Mouse (Mus musculus) mouse trophoblast stem cell (cell line): ENCODE data around the gene Cnn3.

ENCODE experiments used
- in situ Hi-C, 2 experiments: fragments of 300-500 bp; cut with MseI, MboI; formaldehyde crosslinking; loops; 2 replicates in 1 of 2; 3 replicates in 1 of 2; pipeline ENCODE4 v1.15.1; 2025

Cnn3 gene

DNA sequence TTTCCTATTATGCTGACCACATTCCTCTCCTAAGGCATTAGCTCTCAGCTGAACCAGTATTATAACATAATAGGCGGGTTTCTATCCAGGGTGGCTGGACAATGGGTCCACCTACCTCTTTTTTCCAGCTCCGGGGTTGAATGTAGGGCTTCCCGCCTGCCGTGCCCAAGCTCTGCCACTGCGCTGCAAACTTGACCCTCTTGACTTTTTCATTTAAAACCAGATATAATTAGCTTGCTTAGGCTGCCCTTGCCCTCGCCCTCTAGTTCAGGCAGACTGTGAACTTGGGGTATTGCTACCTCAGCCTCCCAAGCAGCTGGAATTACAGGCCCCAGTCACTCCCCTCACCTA lies 8.1 kb upstream of the Cnn3 start:
- in situ Hi-C loops, result no loop called here

DNA sequence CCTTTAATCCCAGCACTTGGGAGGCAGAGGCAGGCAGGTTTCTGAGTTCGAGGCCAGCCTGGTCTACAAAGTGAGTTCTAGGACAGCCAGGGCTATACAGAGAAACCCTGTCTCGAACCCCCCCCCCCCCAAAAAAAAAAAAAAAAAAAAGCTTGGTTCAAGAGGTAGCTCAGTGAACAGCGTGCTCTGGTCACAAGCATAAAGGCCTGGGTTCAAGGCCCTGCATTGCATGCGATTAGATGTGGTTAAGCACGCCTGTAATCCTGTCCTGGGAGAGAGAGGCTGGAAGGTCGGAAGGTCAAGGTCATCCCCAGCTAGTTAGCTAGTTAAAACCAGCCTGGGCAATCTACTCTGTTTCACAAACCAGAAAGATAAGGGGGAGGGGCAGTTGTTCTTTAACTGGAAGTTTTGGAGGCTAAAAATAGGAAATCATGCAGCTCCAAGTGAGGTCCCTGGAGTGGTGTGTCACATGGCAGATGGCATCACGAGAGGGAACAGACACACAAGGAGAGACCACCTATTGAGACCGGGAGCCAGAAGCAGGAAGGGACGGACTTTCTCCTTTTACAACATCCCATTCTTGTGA lies 7.4 kb upstream of the Cnn3 start:
- in situ Hi-C loops, result no loop called here

DNA sequence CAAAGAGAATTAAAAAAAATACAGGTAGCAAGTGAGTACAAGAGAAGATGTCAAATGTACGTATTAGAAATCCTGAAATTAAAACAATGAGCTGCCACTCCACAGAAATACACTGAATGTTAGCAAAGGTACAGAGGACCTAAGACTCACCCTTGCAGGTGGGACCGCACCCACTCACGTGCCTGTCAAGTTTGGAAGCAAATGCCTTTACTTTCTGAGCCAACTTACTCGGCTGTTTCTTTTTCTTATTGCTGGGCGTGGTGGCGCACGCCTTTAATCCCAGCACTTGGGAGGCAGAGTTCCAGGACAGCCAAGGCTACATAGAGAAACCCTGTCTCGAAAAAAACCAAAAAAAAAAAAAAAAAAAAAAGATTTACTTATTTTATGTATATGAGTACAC lies 3.9 kb upstream of the Cnn3 start:
- in situ Hi-C loops, result no loop called here

DNA sequence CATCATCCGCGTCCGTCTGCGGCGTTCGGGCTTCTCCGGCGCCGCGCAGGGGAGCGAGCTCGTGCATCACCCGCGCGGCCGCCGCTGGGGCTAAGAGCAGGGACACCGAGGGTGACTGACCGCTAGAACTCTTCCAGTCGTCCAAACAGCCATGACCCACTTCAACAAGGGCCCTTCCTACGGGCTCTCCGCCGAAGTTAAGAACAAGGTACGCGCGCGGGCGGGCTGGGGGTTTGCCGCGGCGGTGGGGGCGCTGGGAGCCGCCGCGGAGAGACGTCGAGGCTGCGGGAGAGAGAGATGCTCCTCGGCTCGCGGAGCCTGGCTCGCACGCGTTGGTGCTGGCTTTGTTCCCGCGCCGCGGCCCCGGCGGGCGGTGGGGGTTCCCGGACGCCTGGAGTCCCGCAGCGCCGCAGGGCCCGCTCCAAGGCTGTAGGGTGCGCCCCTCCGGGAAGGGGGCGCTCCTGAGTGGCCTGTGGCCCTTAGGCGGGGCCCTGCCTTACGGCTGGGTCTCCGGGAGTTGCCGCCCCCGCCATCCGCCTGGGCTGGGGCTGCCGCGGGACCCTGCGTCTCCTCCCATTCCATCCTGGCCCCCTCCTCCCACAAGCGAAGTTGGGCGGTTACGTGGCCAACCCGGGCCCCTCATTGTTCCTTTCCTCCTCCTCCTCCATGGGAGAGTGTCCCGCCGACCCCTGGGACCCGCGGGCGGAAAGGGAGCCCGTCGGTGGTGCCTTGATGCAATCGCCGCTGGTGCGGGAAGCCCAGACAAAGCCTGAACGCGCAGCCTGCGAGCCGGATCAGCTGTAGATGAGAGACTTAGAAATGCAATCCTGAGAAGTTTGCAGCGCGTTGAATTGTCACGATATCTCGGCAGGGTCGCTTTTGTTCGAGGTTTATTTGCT lies 573 bp downstream of the Cnn3 start:
- in situ Hi-C loops, result no loop called here

DNA sequence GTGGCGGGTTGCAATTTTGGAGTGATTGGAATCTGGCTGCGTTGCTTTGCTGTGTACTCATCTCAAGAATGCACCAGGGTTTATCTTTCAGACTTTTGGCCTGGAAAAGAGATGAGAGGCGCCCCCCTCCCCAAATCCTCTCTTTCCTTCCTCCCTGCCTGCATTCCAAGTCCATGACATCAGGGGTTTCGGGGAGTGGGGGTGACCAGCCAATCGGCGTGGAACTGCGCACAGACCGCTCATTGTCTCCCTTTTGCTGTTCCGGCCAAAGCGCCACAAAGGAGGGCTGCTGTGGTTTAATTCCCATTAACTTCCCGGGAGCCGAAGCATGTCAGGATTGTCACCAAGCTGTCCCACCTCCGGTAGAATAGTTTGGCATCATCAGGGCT lies 1.2 kb downstream of the Cnn3 start:
- in situ Hi-C loops, result no loop called here

DNA sequence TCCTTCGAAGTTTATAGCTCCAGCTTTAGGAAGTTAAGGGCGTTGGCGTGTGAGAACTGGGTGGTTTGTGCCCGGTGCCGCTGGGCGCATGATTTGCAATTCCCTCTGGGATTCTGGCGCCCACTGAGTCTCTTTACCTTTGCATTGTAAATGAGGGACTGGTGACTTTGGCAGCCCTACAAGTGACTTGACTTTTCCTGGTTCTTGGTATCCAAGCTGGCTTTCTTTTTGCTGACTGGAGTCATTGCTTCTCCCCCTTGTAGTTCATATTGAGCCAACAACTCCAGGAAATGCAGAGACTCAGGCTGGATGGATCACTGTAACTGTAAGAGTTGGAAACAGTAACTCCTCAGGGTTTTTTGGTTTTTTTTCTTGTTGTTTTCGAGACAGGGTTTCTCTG lies 1.9 kb downstream of the Cnn3 start:
- in situ Hi-C loops, result no loop called here

DNA sequence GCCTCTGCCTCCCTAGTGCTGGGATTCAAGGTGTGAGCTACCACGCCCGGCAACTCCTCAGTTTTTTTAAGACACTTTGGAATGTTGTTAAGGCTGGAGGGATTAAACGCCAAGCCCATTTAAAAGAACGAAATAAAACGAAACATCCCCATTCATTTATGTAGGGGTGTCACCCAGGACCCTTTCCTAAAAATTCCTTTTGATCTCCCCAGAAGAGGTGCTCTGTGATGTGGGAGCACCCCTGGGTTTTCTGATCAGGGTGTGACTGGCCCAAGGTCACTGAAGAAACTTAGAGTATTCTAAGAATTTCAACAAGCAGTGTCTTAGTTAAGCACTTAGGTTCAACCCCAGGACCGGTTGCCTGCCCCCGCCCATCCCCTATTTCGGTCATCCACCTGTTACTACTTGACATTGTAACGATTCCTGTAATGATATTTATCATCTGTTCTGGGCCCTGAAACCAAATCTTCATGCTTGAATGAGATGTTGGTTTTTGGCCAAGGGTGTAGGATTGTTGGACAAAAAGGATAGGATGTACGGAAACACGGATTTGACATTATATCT lies 2.5 kb downstream of the Cnn3 start:
- in situ Hi-C loops, result no loop called here

DNA sequence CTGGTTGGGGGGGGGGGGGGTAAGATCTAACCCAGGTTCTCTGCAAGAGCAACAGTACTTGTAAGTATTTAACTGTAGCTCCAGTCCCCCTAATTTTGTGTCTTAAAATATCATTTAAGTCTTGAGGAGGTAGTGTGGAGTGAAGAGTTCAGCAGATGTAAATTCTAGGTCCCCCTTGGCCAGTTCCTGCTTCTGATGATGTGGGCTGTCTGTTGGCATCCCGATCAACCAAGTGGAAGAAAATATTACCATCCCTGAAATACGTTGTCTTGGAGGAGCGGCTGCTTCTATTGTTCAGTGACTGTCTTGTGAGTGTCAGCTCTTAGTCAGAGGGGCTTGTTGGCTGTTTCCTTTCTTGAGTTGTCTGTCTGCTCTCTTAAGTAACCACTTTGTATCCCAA lies 3.2 kb downstream of the Cnn3 start:
- in situ Hi-C loops, result no loop called here

DNA sequence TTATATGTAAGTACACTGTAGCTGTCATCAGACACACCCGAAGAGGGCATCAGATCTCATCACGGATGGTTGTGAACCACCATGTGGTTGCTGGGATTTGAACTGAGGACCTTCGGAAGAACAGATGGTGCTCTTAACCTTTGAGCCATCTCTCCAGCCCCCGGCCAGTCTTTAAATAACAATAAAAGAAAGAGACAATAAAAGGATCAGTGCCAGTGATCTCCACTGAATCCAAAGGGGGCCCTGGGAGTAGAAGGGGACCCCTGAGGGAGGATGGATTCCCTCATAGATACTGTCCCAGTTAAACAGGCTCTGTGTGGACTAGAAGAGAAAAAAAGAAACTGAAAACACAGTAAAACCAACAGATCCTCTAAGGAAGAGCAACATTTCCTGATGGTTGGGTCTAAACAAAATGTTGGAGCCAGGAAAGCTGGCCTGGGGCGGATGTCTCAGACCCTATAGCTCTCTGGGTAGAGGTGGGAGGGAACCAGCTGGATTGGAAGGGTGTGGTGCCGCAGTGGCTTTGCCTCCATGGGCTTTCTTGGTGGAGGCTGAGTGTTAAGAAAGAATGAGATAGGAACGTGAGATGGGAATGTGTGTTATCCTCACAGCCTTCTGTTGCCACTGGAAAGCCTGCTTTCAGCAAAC lies 4.1 kb downstream of the Cnn3 start:
- in situ Hi-C loops, result no loop called here

DNA sequence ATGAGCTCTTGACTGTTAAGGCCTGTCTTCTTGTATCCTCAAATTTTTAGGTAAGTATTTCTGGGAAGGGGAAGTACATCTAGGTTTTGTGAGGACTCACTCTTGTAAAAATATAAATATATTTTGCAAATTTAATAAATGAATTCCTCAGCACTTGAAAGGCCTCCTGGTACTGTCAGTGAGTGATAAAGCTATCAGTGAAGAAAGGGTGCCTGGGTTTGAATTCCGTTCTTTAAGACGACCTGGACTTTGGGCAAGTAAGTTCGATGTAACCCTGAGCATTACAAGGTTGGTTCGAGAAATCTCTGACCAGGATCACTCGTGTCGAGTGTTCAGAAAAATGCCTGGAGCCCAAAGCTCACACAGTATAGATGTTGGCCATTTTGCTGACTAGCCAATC lies 7.1 kb downstream of the Cnn3 start:
- in situ Hi-C loops, result no loop called here

DNA sequence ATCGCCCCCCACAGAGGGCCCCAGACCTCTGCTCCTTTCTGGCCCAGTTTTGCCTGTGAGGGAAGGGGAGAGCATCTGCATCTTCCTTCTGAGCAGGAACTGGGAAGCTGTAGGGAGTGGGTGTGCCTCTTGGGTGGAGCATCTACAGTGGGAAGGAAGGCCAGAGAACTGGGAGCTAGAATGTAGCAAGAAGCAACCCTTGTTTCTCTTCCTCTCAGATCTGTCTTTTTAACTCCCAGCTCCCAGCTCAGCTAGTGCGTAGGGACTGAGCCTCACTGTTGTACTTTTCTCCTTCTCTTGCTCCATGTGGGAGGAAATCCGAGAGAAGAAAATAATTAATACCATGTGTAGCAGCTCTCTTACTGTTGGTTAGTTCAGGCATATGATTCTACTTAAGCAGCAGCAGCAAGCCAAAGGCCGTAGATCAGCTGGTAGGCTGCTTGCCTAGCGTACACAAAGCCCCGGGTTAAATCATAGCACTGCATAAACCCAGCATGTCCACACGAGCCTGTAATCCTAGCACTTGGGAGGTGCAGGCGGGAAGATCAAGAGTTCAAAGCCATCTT lies 7.8 kb downstream of the Cnn3 start:
- in situ Hi-C loops, result no loop called here

DNA sequence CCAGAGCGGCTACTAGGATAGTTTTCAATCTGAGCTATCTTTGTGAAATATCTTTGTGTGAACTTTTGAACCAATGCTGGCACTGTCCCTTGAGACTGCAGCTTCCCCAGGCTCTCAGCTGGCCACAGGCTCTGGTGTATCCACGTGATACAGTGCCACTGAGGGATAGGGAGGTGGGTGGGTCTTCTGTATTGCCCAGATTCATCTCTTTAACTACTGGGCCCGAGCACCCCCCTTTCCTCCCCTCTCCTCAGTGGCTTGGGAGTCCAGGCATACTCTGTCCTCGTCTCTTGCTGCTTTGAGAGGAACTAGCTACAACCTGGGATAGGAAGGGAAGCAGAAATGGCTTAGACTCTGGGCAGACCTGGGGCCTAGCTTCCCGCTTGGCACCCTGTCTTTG lies 9.0 kb downstream of the Cnn3 start:
- in situ Hi-C loops, result no loop called here

DNA sequence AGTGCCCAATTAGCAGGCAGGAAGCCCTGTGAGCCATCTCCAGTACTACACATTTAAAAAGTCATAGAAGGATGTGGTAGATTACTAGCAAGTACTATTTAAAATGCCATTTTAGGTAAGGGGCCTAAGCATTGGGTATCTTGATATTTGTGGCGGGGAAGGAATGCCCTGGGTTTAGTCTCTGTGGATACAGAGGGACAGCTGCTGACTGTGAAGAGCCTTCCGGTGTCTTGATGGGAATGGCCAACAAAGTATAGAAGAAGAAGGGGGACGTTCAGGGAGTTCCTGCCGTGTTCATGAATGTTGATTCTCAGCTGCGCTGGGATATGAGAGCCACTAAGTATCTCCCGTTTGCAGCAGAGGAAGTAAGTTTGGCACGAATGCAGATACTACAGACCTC lies 10.8 kb downstream of the Cnn3 start:
- in situ Hi-C loops, result no loop called here

DNA sequence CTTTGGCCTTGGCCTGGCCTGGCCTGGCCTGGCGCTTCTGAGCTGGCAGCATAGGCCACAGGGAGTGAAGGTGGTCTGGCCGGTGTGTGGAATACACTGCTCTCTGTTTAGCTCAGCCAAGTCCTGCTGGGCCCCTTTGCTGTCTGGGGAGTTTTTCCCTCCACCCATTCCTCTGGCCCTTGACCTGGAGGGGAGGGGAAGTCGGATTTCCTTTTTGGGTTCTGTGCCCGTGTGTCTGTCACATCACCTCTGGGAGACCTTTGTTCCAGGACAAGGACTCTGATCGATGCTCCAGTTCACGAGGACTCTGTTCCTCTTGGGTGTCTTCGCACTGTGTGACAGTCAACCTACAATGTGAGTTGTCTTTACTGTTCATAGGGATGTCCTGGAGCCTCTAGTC lies 11.7 kb downstream of the Cnn3 start:
- in situ Hi-C loops, result no loop called here

DNA sequence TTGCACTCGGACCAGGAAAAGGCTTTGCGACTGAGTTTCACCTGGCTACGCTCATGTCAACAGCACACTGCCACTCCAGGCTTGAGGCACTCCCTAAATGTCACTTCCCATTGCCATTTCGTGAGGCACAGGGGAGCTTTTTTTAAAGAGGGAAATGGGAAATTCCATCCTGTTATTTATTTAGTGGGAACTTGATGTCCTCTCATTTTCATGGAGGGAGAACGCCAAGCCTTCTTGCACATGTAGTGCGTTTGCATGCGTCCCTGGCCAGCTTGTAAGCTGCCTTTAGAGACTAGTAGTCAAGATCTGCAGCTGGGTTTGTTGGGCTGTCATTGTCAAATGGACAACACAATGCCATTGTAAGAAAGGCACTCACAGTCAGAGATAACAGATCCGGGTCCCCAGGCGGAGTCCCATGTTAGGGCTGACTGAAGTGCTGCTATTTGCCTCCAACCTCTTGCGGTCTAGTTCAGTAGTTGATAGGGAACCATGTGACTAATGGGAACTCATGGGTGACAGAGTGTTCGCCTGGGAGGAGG lies 13.4 kb downstream of the Cnn3 start:
- in situ Hi-C loops, result no loop called here

DNA sequence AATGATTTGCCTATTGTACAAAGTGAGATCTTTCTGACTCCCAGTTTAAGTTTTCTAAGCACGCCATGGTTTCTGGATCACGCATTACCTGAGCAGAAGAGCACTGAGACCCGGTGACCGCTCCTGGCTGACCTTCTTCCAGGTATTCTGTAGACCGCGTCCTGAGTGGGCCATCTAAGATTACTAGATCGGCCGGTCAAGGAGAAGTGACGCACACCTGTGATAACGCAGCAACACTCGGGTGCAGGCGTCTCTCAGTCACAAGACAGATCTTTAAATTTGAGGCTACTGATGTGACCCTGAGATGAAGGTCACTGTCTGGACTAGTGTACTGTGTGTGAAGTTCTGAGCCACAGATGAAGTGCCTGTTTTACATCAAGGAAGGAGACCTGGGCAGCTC lies 15.2 kb downstream of the Cnn3 start:
- in situ Hi-C loops, result no loop called here

DNA sequence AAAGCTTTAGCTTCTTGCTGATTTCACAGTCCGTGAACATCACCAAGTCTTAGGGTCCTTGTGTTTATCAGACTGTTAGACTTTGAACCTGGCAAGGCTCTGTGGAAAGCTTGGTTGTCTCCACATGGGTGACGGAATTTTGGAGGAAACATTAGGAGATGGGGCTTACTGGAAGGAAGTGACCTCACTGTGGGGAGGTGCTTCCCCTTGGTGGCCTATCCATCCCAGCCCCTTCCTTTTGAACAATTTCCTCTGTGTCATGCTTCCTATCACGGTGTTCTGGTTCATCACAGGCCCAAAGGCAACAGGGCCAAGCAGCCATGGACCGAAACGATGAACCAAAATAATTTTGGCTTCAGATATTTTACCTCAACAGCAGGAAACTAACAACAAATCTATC lies 16.0 kb downstream of the Cnn3 start:
- in situ Hi-C loops, result no loop called here

DNA sequence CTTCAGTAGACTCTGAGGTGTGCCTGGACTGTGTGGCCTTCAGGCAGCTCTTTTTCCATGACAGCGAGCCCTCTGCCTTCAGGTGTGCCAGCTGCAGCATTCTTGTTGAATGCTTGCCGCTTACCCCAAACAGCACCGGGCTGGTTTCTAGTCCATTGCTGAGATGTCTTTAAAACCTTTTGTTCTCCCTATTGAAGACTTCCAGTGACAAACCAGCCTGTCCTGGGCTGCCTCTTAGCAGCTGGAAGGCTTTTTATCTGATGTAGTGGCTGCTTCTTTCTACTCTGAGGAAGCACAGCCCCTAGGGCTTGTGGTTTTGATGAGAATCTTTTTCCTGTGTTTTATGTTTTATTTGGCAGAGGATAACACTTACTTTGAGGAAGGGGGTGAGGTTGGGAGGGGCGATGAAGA lies 17.6 kb downstream of the Cnn3 start:
- in situ Hi-C loops, result no loop called here

DNA sequence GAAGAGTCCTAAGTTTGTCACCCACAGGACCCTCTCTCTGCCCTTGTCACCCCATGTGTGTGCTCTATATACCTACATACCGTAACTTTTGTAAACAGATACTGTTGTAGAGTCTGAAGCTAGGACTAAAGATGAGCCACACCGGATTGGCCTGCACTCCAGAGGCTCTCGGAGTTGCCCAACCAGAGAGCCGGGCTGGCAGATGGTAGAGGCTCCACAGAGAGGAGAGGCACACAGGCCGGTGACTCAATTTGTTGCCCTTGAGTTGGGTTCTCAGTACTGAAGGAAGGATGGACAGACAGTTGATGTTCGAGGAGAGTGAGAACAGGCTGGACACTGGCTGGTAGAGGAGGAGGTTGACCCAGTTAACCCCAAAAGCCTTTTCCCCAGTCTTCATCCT lies 18.1 kb downstream of the Cnn3 start:
- in situ Hi-C loops, result no loop called here

DNA sequence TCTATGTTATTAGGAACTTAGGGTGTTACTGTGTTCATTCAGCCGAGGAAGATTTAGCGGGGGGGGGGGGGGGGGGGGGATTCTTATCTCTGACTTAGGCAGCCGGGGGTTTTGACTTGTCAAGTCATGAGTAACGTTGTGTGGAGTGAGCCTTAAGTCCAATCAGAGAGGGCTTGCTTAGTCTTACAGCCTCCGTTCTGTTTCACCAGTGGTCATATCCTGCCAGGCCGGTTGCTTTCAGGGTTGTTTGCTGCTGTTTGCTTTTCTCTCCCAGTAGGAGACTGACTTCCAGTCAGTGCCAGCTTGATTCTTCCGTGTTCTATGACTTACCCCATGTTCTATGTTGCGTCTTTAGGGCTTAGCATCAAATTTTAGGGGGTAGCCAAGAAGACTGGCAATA lies 20.2 kb downstream of the Cnn3 start:
- in situ Hi-C loops, result no loop called here

DNA sequence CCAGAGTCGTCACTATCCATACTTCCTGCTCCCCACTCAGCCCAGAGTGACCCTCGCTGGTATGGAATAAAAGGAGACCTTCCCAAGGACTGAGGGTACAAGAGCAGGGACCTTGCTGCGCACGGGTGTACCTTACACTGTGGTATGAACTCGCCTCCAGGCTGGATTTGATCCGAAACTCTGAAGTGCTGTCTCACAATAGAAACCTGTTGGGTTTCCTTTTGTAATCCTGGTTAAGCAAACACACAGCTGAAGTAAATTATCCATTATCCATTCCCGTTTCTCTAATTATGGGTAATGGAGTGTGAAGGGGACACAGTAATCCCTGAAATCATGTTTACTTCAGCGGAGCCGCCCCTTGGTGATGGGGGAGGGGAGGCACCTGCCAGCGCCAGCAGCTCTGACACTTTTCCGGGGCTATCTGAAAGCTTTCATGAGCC lies 21.8 kb downstream of the Cnn3 start:
- in situ Hi-C loops, result no loop called here

DNA sequence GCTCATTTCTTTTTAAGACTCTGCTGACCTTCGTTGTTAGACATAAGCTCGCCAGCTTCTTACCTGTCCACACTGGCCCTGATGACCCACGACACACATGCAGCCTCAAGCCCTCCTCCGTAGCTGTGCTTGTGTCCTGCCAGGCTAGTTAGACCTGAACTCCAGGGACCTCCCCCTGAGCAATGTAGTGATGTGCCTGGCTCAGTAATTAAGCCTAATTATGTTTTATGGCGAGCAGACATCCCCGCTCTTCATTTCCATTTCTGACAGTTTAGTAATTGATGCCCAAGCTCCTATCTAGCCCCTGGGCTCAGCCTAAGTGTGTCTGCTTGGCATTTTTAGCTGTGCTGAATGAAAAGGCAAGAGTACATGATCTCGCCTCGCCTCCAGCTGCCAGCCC lies 22.3 kb downstream of the Cnn3 start:
- in situ Hi-C loops, result no loop called here
